ENCODE assay signal across 8 mouse cellular contexts in genomic region chrX:99974803-99975202, GRCm38 (mm10). TPM values are rescaled to one million over a fixed set of nuclear protein-coding genes. Genes with fewer than 3 reads are reported as not detected.
A peak's percentile ranks its signal among the peaks of the same experiment; 100 is the strongest.
DNase-seq lines count a peak whose midpoint lies in the region; ATAC-seq lines count a peak whose summit lies in the region.

No protein-coding gene starts in this region.

- no peaks in the 10 kb centered on the region for H3K9me3 ChIP-seq in liver, embryonic 12.5 days (replicated peaks)
- H3K9me3 ChIP-seq in stomach, embryonic 16.5 days (replicated peaks; ENCODE audit: control insufficient read depth, low read length): no peaks in the 10 kb centered on the region

- H3K4me3 ChIP-seq in liver, embryonic 12.5 days: peak overlapping the region; percentile 57
- H3K4me3 ChIP-seq in stomach, embryonic 16.5 days (replicated peaks; ENCODE audit: low read length): peak overlapping the region; percentile 58

- H3K27me3 ChIP-seq in liver, embryonic 12.5 days (replicated peaks): peaks cover 15% of the 10 kb centered on the region
- H3K27me3 ChIP-seq in stomach, embryonic 16.5 days (ENCODE audit: control insufficient read depth, insufficient read depth, low read length): peaks cover 3% of the 10 kb centered on the region; the same call in 1 of the 2 replicates

- H3K4me2 ChIP-seq in liver, embryonic 12.5 days: peak overlapping the region; percentile 81
- H3K4me2 ChIP-seq in stomach, embryonic 16.5 days (ENCODE audit: low read depth, low read length): peak overlapping the region; percentile 63

- 28% methylated on average over 5 of the region's 5 CpGs for WGBS in liver, embryonic 12.5 days (ENCODE audit: insufficient replicate concordance)
- 28% methylated on average over 5 of the region's 5 CpGs for WGBS in stomach, embryonic 16.5 days

- peak; percentile 1 for DNase-seq in adrenal gland, adult 2 months
- DNase-seq in adrenal gland, postnatal 4 days (ENCODE audit: low spot score in 2 of 2): no peak
- DNase-seq in right cerebral cortex, postnatal 10 days (ENCODE audit: low spot score in 2 of 2): peak; percentile 17 to 19
- no peak for DNase-seq in right cerebral cortex, postnatal 14 days
- DNase-seq in adrenal gland, adult (ENCODE audit: inconsistent age in 2 of 2, low spot score in 1 of 2): no peak

- H3K27ac ChIP-seq in liver, embryonic 12.5 days: no peak overlapping the region
- H3K27ac ChIP-seq in stomach, embryonic 16.5 days (ENCODE audit: low read length): no peak overlapping the region

- no peak for ATAC-seq in liver, embryonic 12.5 days
- ATAC-seq in stomach, embryonic 16.5 days (ENCODE audit: insufficient read depth, low FRiP score): no peak
- no peak for ATAC-seq in monocyte, adult 5-6 weeks (replicated peaks; ENCODE audit: insufficient number of reproducible peaks, low FRiP score, low TSS enrichment, poor library complexity, severe bottlenecking)

- no peaks in the 10 kb centered on the region for H3K4me1 ChIP-seq in liver, embryonic 12.5 days
- H3K4me1 ChIP-seq in stomach, embryonic 16.5 days (ENCODE audit: control insufficient read depth, insufficient read depth, low read length): no peaks in the 10 kb centered on the region

- H3K36me3 ChIP-seq in liver, embryonic 12.5 days: no peaks in the 10 kb centered on the region
- no peaks in the 10 kb centered on the region for H3K36me3 ChIP-seq in stomach, embryonic 16.5 days (ENCODE audit: control insufficient read depth, insufficient read depth, low read length)

- H3K9ac ChIP-seq in liver, embryonic 12.5 days: no peak overlapping the region
- H3K9ac ChIP-seq in stomach, embryonic 16.5 days (ENCODE audit: low read length): no peak overlapping the region

RNA-seq across cellular contexts. Expression of gene Eda, which starts 0.6 kb away (rescaled TPM):
- 1 to 10 TPM; 8.2 to 10.0 TPM for total RNA-seq in adrenal gland, adult 2 months (2021)
- polyA plus RNA-seq in adrenal gland, adult 2 months (2012; rRNA removed): 2.8 and 3.1 TPM in 2 replicates
- 10 to 100 TPM; 11.4 to 14.4 TPM for total RNA-seq in adrenal gland, postnatal 4 days (2021)
- polyA plus RNA-seq in liver, embryonic 12.5 days (2016; fragmentation: Nextera tagmentation; extraction: Ambion mirVana): 0.93 and 1.2 TPM in 2 replicates
- polyA plus RNA-seq in stomach, embryonic 16.5 days (2015; fragmentation: Nextera tagmentation; extraction: Ambion mirVana): 2.2 and 2.7 TPM in 2 replicates
- not detected in 3 replicates for total RNA-seq in monocyte, adult 5-6 weeks (2017)

Comparison
In these comparisons a context has a peak if more than half of its experiments do, and no peak if none do; other contexts are left out.
1. DNase-seq: peak in adrenal gland, adult 2 months (single experiment) and right cerebral cortex, postnatal 10 days (2 of 2); none in adrenal gland, postnatal 4 days (0 of 2), right cerebral cortex, postnatal 14 days (single experiment) and adrenal gland, adult (0 of 2).